Mouse (Mus musculus): ENCODE measurements around the gene Gm28051.

The Gm28051 gene

GRCm38 (mm10) chr12:102743036-102743588, 14.5 kb downstream of the Gm28051 start:
- no peak for DNase-seq (ENCODE audit: low spot score in 2 of 2)

- no peak for DNase-seq (ENCODE audit: low spot score in 2 of 2)
Measured at GRCm38 (mm10) chr12:102742056-102742455, 15.5 kb downstream of the Gm28051 start.

GRCm38 (mm10) chr12:102740285-102740684, 17.3 kb downstream of the Gm28051 start:
- peak; percentile 37 to 51 for DNase-seq (ENCODE audit: low spot score in 2 of 2)

- DNase-seq (ENCODE audit: low spot score in 2 of 2) = no peak
Measured at GRCm38 (mm10) chr12:102739096-102739495, 18.5 kb downstream of the Gm28051 start.

- peak; percentile 36 to 66 for DNase-seq (ENCODE audit: low spot score in 2 of 2)
Measured at GRCm38 (mm10) chr12:102733381-102733780, 24.2 kb downstream of the Gm28051 start.

- DNase-seq (ENCODE audit: low spot score in 2 of 2) = no peak
Measured at GRCm38 (mm10) chr12:102730798-102731619, 26.6 kb downstream of the Gm28051 start.

GRCm38 (mm10) chr12:102729855-102730797, 27.4 kb downstream of the Gm28051 start:
- DNase-seq (ENCODE audit: low spot score in 2 of 2) = no peak

GRCm38 (mm10) chr12:102725761-102726175, 31.8 kb downstream of the Gm28051 start:
- DNase-seq (ENCODE audit: low spot score in 2 of 2) = no peak

GRCm38 (mm10) chr12:102725146-102725545, 32.4 kb downstream of the Gm28051 start:
- DNase-seq (ENCODE audit: low spot score in 2 of 2) = no peak

- no peak for DNase-seq (ENCODE audit: low spot score in 2 of 2)
Measured at GRCm38 (mm10) chr12:102723861-102724260, 33.7 kb downstream of the Gm28051 start.

GRCm38 (mm10) chr12:102722966-102723365, 34.6 kb downstream of the Gm28051 start:
- no peak for DNase-seq (ENCODE audit: low spot score in 2 of 2)

GRCm38 (mm10) chr12:102722451-102722850, 35.1 kb downstream of the Gm28051 start:
- DNase-seq (ENCODE audit: low spot score in 2 of 2) = no peak

- peak; percentile 33 to 49 for DNase-seq (ENCODE audit: low spot score in 2 of 2)
Measured at GRCm38 (mm10) chr12:102719552-102720315, 37.8 kb downstream of the Gm28051 start.

- no peak for DNase-seq (ENCODE audit: low spot score in 2 of 2)
Measured at GRCm38 (mm10) chr12:102714654-102715395, 42.7 kb downstream of the Gm28051 start.

- DNase-seq (ENCODE audit: low spot score in 2 of 2) = no peak
Measured at GRCm38 (mm10) chr12:102714116-102714515, 43.4 kb downstream of the Gm28051 start.

- DNase-seq (ENCODE audit: low spot score in 2 of 2) = no peak
Measured at GRCm38 (mm10) chr12:102713153-102713865, 44.3 kb downstream of the Gm28051 start.

- no peak for DNase-seq (ENCODE audit: low spot score in 2 of 2)
Measured at GRCm38 (mm10) chr12:102710851-102711375, 46.7 kb downstream of the Gm28051 start.

GRCm38 (mm10) chr12:102709896-102710295, 47.7 kb downstream of the Gm28051 start:
- no peak for DNase-seq (ENCODE audit: low spot score in 2 of 2)

- no peak for DNase-seq (ENCODE audit: low spot score in 2 of 2)
Measured at GRCm38 (mm10) chr12:102708220-102708619, 49.3 kb downstream of the Gm28051 start.
